Mouse (Mus musculus) activated CD4-positive, CD25-positive, alpha-beta regulatory T cell (primary cell): Measurements from ENCODE around the gene Ttc1. TPM values are rescaled to one million over a fixed set of nuclear protein-coding genes. Genes with fewer than 3 reads are reported as not detected.

Experiments
- polyA plus RNA-seq, 2 experiments: library from polyadenylated mRNA; unstranded; fragments of 100-300 nt; shearing (Covaris generic); gene quantifications; one replicate each; pipeline ENCODE4 v1.2.1; 2017

The Ttc1 gene
- 10 to 100 TPM; 65.5 to 78.2 TPM for polyA plus RNA-seq

DNA sequence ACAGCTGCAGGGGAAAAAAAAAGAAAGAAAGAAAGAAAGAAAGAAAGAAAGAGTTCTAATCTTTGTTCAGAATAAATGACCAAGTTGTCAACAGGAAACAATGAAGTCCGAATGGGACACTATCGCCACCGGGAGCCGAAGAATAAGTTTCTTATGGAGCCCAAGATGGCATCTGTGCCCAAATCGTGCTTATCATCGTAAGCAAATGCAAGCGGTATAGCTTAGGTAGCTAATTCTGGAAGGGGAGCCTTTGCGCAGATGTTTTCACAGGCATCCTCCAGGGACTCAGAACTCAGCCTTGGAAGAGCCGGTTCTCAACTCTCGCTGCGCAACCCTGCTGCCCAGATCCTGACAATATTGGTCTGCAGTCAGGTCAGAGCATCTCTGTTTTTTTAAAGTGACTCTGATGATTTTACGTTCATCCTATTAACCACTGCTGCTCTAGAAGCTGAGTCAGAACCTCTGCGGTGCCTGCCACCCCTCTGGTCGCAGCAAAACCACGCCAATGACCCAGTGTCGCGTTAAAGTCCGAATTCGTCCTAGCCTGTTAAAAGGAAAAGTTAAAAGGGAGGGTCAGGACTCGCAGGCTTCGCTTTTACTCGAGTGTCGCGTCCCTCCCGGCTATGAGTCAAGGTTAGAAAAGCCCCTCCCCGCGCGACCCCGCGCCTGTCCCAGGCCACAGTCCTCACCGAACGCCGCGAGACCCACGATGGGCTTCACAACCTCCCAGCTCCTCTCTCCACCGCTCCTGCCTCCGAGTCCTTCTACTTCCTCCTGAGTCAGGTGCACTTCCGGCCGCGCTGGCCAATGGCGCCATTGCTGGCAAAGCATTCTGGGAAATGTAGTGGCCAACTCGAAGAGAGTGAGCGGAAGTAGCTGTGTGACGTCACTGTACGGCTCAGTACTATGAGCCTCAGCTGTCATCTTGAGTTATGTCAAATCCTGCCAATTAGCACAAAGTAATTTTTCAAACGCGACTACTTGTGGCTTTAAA is at the start of gene Ttc1:
TSS of gene Ttc1 (minus strand) at position 776 of the 994 bp plus-strand sequence.

DNA sequence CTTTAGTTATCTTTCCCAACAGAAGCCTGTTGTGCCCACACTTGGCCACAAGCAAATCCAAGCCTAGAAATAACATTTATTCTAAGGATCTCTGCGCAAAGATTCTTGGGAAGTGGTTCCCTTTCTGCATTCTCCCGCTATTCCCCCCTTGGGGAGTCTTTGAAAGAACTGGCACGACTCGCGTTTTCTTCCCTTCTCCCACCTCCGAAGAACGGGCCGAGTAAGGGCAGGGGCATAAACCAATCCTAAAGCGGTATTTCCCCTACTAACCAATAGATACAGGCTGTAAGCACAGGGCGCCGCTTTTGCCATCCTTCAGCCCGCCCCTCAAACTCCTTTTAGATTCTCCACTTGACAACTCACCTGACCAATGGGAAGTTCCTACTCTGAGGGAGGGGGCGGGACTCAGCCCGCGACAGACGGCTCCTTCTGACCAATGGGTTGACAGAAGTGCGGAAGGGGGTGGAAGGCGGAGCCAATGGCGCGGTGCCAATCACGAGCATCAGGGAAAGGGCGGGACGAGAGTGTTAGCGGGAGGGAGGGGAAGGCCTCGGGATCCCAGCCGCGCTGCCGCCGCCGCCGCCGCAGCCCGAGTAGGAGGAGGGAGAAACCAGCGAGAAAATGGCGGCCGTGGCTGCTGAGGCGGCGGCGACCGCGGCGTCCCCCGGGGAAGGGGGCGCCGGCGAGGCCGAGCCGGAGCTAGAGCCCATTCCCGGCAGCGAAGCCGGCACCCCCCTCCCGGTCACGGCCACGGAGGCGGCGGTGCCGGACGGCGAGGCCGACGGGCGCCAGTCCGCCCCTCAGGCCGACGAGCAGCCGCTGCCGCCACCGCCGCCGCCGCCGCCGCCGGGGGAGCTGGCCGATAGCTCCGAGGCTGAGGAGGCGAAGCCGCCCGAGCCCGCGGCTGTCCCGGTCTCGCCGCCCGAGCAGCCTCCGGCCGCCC is 66.1 kb downstream of the Ttc1 start, which contains the start of gene Pwwp2a:
TSS of gene Pwwp2a (plus strand) at position 527 of the 943 bp plus-strand sequence.

Other genes with a start within 250 kb of the Ttc1 start
- gene Ccnjl, start 219.2 kb downstream of the Ttc1 start, polyA plus RNA-seq = under 1 TPM; 0.41 to 0.51 TPM
- gene 4933415A04Rik, start 161.0 kb downstream of the Ttc1 start, polyA plus RNA-seq = not detected
- gene Fabp6, start 146.5 kb downstream of the Ttc1 start, polyA plus RNA-seq = not detected
- 10 to 100 TPM; 57.6 to 65.0 TPM for gene Pwwp2a, start 66.0 kb downstream of the Ttc1 start, polyA plus RNA-seq
- gene Adra1b, start 153.2 kb upstream of the Ttc1 start, polyA plus RNA-seq = not detected